Mouse (Mus musculus): ENCODE measurements around the gene Panx3.

DNA sequence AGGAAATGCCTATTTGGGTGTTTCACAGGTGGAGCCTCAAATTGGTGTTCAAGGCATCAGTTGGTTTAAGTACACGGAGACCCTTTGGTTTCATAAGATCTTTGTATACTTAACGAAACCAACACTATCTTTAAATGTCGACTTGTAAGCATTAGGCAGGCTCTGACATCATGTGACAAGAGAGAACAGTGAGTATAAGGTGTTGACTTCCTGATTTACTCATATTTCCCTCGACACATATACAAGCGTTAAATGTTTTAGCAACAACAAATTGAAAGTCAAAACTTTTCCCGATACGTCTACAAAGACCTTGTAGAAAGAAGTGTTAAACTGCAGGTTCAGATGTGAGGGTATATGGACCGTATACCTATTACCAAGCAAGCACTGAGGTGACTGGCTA, 13.1 kb downstream of the Panx3 start:
- TF ChIP-seq CTCF (IDR thresholded peaks at IDR 0.05; ENCODE audit: borderline replicate concordance, insufficient read depth, low read length) (no peak), POLR2A (IDR thresholded peaks at IDR 0.05; ENCODE audit: low read depth, low read length) (no peak)
